Mouse (Mus musculus): Measurements from ENCODE around the gene Rtn4ip1. TPM values are rescaled to one million over a fixed set of nuclear protein-coding genes. Genes with fewer than 3 reads are reported as not detected.

Gene Rtn4ip1
- polyA plus RNA-seq, 1 experiment from 2014 or later: 20.0 TPM

- peaks cover 2% of the 10 kb centered on the region; the same call in 1 of the 2 replicates for H3K27me3 ChIP-seq (ENCODE audit: control insufficient read depth, insufficient read depth, low read length)
- no peaks in the 10 kb centered on the region for H3K9me3 ChIP-seq (replicated peaks; ENCODE audit: control insufficient read depth, low read length)
- H3K4me3 ChIP-seq (ENCODE audit: low read depth, low read length): no peak overlapping the region
- H3K36me3 ChIP-seq (replicated peaks; ENCODE audit: control insufficient read depth, insufficient read depth, low read depth, low read length): no peaks in the 10 kb centered on the region
- ATAC-seq (replicated peaks; ENCODE audit: insufficient number of reproducible peaks, low FRiP score, low TSS enrichment, low read depth) (no peak), DNase-seq (ENCODE audit: low spot score) (no peak)
- 74% methylated on average over 9 of the region's 9 CpGs for WGBS
- H3K4me1 ChIP-seq (ENCODE audit: control insufficient read depth, insufficient read depth, low read length): no peaks in the 10 kb centered on the region
- no peak overlapping the region for H3K27ac ChIP-seq (replicated peaks; ENCODE audit: low read depth, low read length)
- no peak overlapping the region for H3K9ac ChIP-seq (replicated peaks; ENCODE audit: low read length)
- no peak overlapping the region for H3K4me2 ChIP-seq (ENCODE audit: low read depth, low read length)
These were observed 96.4 kb downstream of the Rtn4ip1 start for GRCm38 (mm10) chr10:43998023-43998422.

- no peaks in the 10 kb centered on the region for H3K4me1 ChIP-seq (ENCODE audit: control insufficient read depth, insufficient read depth, low read length)
- no peaks in the 10 kb centered on the region for H3K36me3 ChIP-seq (replicated peaks; ENCODE audit: control insufficient read depth, insufficient read depth, low read depth, low read length)
- no peak overlapping the region for H3K27ac ChIP-seq (replicated peaks; ENCODE audit: low read depth, low read length)
- ATAC-seq (replicated peaks; ENCODE audit: insufficient number of reproducible peaks, low FRiP score, low TSS enrichment, low read depth) (no peak), DNase-seq (ENCODE audit: low spot score) (no peak)
- H3K9ac ChIP-seq (replicated peaks; ENCODE audit: low read length): no peak overlapping the region
- H3K4me3 ChIP-seq (ENCODE audit: low read depth, low read length): no peak overlapping the region
- H3K4me2 ChIP-seq (ENCODE audit: low read depth, low read length): no peak overlapping the region
- H3K27me3 ChIP-seq (ENCODE audit: control insufficient read depth, insufficient read depth, low read length): peaks cover 8% of the 10 kb centered on the region
- no peaks in the 10 kb centered on the region for H3K9me3 ChIP-seq (replicated peaks; ENCODE audit: control insufficient read depth, low read length)
- 85% methylated on average over 8 of the region's 8 CpGs for WGBS
These were observed 97.0 kb downstream of the Rtn4ip1 start for GRCm38 (mm10) chr10:43998503-43999082.

GRCm38 (mm10) chr10:44000156-44000865 is 98.7 kb downstream of the Rtn4ip1 start:
- WGBS: 60% methylated on average over 2 of the region's 2 CpGs
- Histone ChIP-seq H3K27me3 (ENCODE audit: control insufficient read depth, insufficient read depth, low read length) (peaks cover 25% of the 10 kb centered on the region), H3K36me3 (replicated peaks; ENCODE audit: control insufficient read depth, insufficient read depth, low read depth, low read length) (no peaks in the 10 kb centered on the region), H3K9ac (replicated peaks; ENCODE audit: low read length) (no peak overlapping the region), H3K4me1 (ENCODE audit: control insufficient read depth, insufficient read depth, low read length) (peaks cover 5% of the 10 kb centered on the region), H3K9me3 (replicated peaks; ENCODE audit: control insufficient read depth, low read length) (no peaks in the 10 kb centered on the region), H3K27ac (replicated peaks; ENCODE audit: low read depth, low read length) (no peak overlapping the region), H3K4me3 (ENCODE audit: low read depth, low read length) (no peak overlapping the region), H3K4me2 (ENCODE audit: low read depth, low read length) (no peak overlapping the region)
- ATAC-seq (replicated peaks; ENCODE audit: insufficient number of reproducible peaks, low FRiP score, low TSS enrichment, low read depth) (no peak), DNase-seq (ENCODE audit: low spot score) (no peak)

- no peak overlapping the region for H3K27ac ChIP-seq (replicated peaks; ENCODE audit: low read depth, low read length)
- H3K27me3 ChIP-seq (ENCODE audit: control insufficient read depth, insufficient read depth, low read length): peaks cover 34% of the 10 kb centered on the region
- WGBS: 18% methylated on average over 14 of the region's 14 CpGs
- H3K4me2 ChIP-seq (ENCODE audit: low read depth, low read length): no peak overlapping the region
- DNase-seq (ENCODE audit: low spot score) (peak; percentile 73), ATAC-seq (replicated peaks; ENCODE audit: insufficient number of reproducible peaks, low FRiP score, low TSS enrichment, low read depth) (no peak)
- no peaks in the 10 kb centered on the region for H3K9me3 ChIP-seq (replicated peaks; ENCODE audit: control insufficient read depth, low read length)
- no peak overlapping the region for H3K4me3 ChIP-seq (ENCODE audit: low read depth, low read length)
- H3K4me1 ChIP-seq (ENCODE audit: control insufficient read depth, insufficient read depth, low read length): peaks cover 5% of the 10 kb centered on the region
- H3K9ac ChIP-seq (replicated peaks; ENCODE audit: low read length): no peak overlapping the region
- H3K36me3 ChIP-seq (replicated peaks; ENCODE audit: control insufficient read depth, insufficient read depth, low read depth, low read length): no peaks in the 10 kb centered on the region
These were observed 100.7 kb downstream of the Rtn4ip1 start for GRCm38 (mm10) chr10:44002004-44002940.

- H3K4me3 ChIP-seq (ENCODE audit: low read depth, low read length): peak overlapping the region; percentile 36
- H3K4me2 ChIP-seq (ENCODE audit: low read depth, low read length): peak overlapping the region; percentile 58
- 3% methylated on average over 11 of the region's 11 CpGs for WGBS
- H3K9me3 ChIP-seq (replicated peaks; ENCODE audit: control insufficient read depth, low read length): no peaks in the 10 kb centered on the region
- H3K9ac ChIP-seq (replicated peaks; ENCODE audit: low read length): peak overlapping the region; percentile 46; the same call in 1 of the 2 replicates
- ATAC-seq (replicated peaks; ENCODE audit: insufficient number of reproducible peaks, low FRiP score, low TSS enrichment, low read depth) (no peak), DNase-seq (ENCODE audit: low spot score) (peak; percentile 9)
- H3K27ac ChIP-seq (replicated peaks; ENCODE audit: low read depth, low read length): no peak overlapping the region
- peaks cover 34% of the 10 kb centered on the region for H3K27me3 ChIP-seq (ENCODE audit: control insufficient read depth, insufficient read depth, low read length)
- H3K36me3 ChIP-seq (replicated peaks; ENCODE audit: control insufficient read depth, insufficient read depth, low read depth, low read length): no peaks in the 10 kb centered on the region
- H3K4me1 ChIP-seq (ENCODE audit: control insufficient read depth, insufficient read depth, low read length): peaks cover 5% of the 10 kb centered on the region
These were observed 101.5 kb downstream of the Rtn4ip1 start for GRCm38 (mm10) chr10:44002995-44003524.

GRCm38 (mm10) chr10:44003551-44004151 is 102.0 kb downstream of the Rtn4ip1 start:
- Histone ChIP-seq H3K4me3 (ENCODE audit: low read depth, low read length) (peak overlapping the region; percentile 36), H3K27ac (replicated peaks; ENCODE audit: low read depth, low read length) (no peak overlapping the region), H3K27me3 (ENCODE audit: control insufficient read depth, insufficient read depth, low read length) (peaks cover 34% of the 10 kb centered on the region), H3K36me3 (replicated peaks; ENCODE audit: control insufficient read depth, insufficient read depth, low read depth, low read length) (no peaks in the 10 kb centered on the region), H3K4me1 (ENCODE audit: control insufficient read depth, insufficient read depth, low read length) (peaks cover 5% of the 10 kb centered on the region), H3K9ac (replicated peaks; ENCODE audit: low read length) (peak overlapping the region; percentile 46), H3K9me3 (replicated peaks; ENCODE audit: control insufficient read depth, low read length) (no peaks in the 10 kb centered on the region), H3K4me2 (ENCODE audit: low read depth, low read length) (peak overlapping the region; percentile 58)
- ATAC-seq (replicated peaks; ENCODE audit: insufficient number of reproducible peaks, low FRiP score, low TSS enrichment, low read depth) (no peak), DNase-seq (ENCODE audit: low spot score) (peak; percentile 33)
- 1% methylated on average over 68 of the region's 68 CpGs for WGBS

GRCm38 (mm10) chr10:44004221-44004751 is 102.7 kb downstream of the Rtn4ip1 start:
- 2% methylated on average over 32 of the region's 33 CpGs for WGBS
- Histone ChIP-seq H3K9me3 (replicated peaks; ENCODE audit: control insufficient read depth, low read length) (no peaks in the 10 kb centered on the region), H3K27ac (replicated peaks; ENCODE audit: low read depth, low read length) (no peak overlapping the region), H3K36me3 (replicated peaks; ENCODE audit: control insufficient read depth, insufficient read depth, low read depth, low read length) (no peaks in the 10 kb centered on the region), H3K27me3 (ENCODE audit: control insufficient read depth, insufficient read depth, low read length) (peaks cover 34% of the 10 kb centered on the region), H3K4me3 (ENCODE audit: low read depth, low read length) (peak overlapping the region; percentile 36), H3K4me2 (ENCODE audit: low read depth, low read length) (peak overlapping the region; percentile 58; the same call in 1 of the 2 replicates), H3K4me1 (ENCODE audit: control insufficient read depth, insufficient read depth, low read length) (peaks cover 5% of the 10 kb centered on the region), H3K9ac (replicated peaks; ENCODE audit: low read length) (no peak overlapping the region)
- no peak; the same call in 1 of the 2 replicates for ATAC-seq (replicated peaks; ENCODE audit: insufficient number of reproducible peaks, low FRiP score, low TSS enrichment, low read depth)
- DNase-seq (ENCODE audit: low spot score): peak; percentile 29

All from embryonic facial prominence, embryonic 11.5 days (tissue).